Mouse (Mus musculus) hindbrain, embryonic 14.5 days (tissue): Measurements from ENCODE around the gene Brox. TPM values are rescaled to one million over a fixed set of nuclear protein-coding genes. Genes with fewer than 3 reads are reported as not detected.
"Not testable (repeated sequence)": the region's sequence is repeated elsewhere in the genome, so short reads cannot be mapped to it uniquely, and the experiment has no call there.

ENCODE experiments used
- ATAC-seq: fragments of 200-750 bp; cut with Nextera tagmentation; 2 replicates; pipeline ENCODE4 v1.8.0; 2017; ENCODE audit warnings: moderate number of reproducible peaks, mild to moderate bottlenecking, moderate TSS enrichment, moderate library complexity; ENCODE audit not compliant: low FRiP score
- DNase-seq: peaks from one replicate; pipeline ENCODE4 v3.0.0-alpha.2; 2015; ENCODE audit warnings: low spot score
- H3K27ac ChIP-seq: fragments of 300-500 bp; sonication (generic); 2 replicates; pipeline ENCODE4 v1.5.1; 2014; ENCODE audit warnings: mild to moderate bottlenecking, moderate library complexity
- H3K27me3 ChIP-seq: fragments of 300-500 bp; sonication (generic); 2 replicates; pipeline ENCODE4 v1.6.1; 2014; ENCODE audit warnings: mild to moderate bottlenecking, low read length, mixed read lengths; ENCODE audit not compliant: control insufficient read depth, insufficient read depth
- H3K36me3 ChIP-seq: fragments of 300-500 bp; sonication (generic); replicated peaks from 2 replicates; pipeline ENCODE4 v1.6.1; 2014; ENCODE audit not compliant: control insufficient read depth, insufficient read depth
- H3K4me1 ChIP-seq: fragments of 300-500 bp; sonication (generic); replicated peaks from 2 replicates; pipeline ENCODE4 v1.6.1; 2014; ENCODE audit warnings: antibody characterized with exemption, low read length, mixed read lengths; ENCODE audit not compliant: control insufficient read depth, insufficient read depth
- H3K4me2 ChIP-seq: fragments of 300-500 bp; sonication (generic); replicated peaks from 2 replicates; pipeline ENCODE4 v1.6.1; 2014; ENCODE audit warnings: mild to moderate bottlenecking, moderate library complexity
- H3K4me3 ChIP-seq: fragments of 300-500 bp; sonication (generic); replicated peaks from 2 replicates; pipeline ENCODE4 v1.5.1; 2014; ENCODE audit warnings: mild to moderate bottlenecking, low read length
- H3K9ac ChIP-seq: fragments of 300-500 bp; sonication (generic); 2 replicates; pipeline ENCODE4 v1.6.1; 2014
- H3K9me3 ChIP-seq: fragments of 300-500 bp; sonication (generic); 2 replicates; pipeline ENCODE4 v1.6.1; 2016; ENCODE audit warnings: low read length; ENCODE audit not compliant: control insufficient read depth
- WGBS: fragments of 180-500 bp; shearing (Covaris S2); extraction: QIAGEN DNeasy Blood & Tissue Kit; methylation state at CpG from one replicate; pipeline ENCODE4 v1.1.7; 2014; 5-methylcytosine and 5-hydroxymethylcytosine counted together
- polyA plus RNA-seq: library from polyadenylated mRNA; unstranded; fragments of >200 nt; fragmentation: Nextera tagmentation; extraction: Ambion mirVana; gene quantifications from 2 replicates; pipeline ENCODE4 v1.2.1, GENCODE M21; 2014

Gene Brox
- polyA plus RNA-seq: 115 and 125 TPM in 2 replicates

- under 1% methylated on average over 39 of the region's 39 CpGs for WGBS
- ATAC-seq: peak; percentile 92
These were observed at the start of gene Brox for GRCm38 (mm10) chr1:183296877-183297383. TSS of gene Brox (minus strand) at chr1:183297269.

DNA sequence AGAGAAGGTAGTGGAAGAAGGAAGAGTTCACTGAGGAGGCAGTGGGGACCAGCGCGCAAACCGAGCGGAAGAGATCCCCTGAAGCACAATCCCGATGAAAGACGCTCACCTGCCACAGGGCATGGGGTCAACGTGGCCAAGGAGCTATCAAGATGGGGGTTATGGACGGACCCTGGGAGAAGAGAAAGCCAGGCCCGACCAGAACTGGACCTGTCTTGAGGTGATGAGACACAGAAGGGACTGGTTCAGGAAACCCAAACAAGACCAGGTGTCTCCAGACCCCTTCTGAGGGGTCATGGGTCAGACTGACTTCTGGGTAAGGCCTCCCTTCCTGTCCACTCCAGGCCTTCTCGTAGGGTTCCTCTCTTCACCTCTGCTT, 48.7 kb upstream of the Brox start:
- peaks cover 17% of the 10 kb centered on the region; the same call in 1 of the 2 replicates for H3K4me1 ChIP-seq
- peak overlapping the region; percentile 91 for H3K4me2 ChIP-seq
- ATAC-seq: no peak; the same call in 1 of the 2 replicates

More at GRCm38 (mm10) chr1:183296877-183297383, at the start of gene Brox:
- Histone ChIP-seq H3K4me2 (peak within 1 kb of the TSS; percentile 56), H3K9me3 (no peaks in the 10 kb centered on the region), H3K4me1 (no peaks in the 10 kb centered on the region), H3K36me3 (peaks cover 20% of the 10 kb centered on the region), H3K27ac (peak within 1 kb of the TSS; percentile 79), H3K27me3 (no peaks in the 10 kb centered on the region), H3K9ac (peak within 1 kb of the TSS; percentile 59), H3K4me3 (peak within 1 kb of the TSS; percentile 47)
- DNase-seq: peak; percentile 88

GRCm38 (mm10) chr1:183344886-183345816, 48.1 kb upstream of the Brox start:
- under 1% methylated on average over 72 of the region's 72 CpGs for WGBS
- DNase-seq (peak; percentile 91), ATAC-seq (peak; percentile 98)
- Histone ChIP-seq H3K9ac (peak overlapping the region; percentile 96), H3K36me3 (peaks cover 46% of the 10 kb centered on the region), H3K4me2 (peak overlapping the region; percentile 91), H3K4me1 (peaks cover 17% of the 10 kb centered on the region; the same call in 1 of the 2 replicates), H3K4me3 (peak overlapping the region; percentile 100), H3K27me3 (no peaks in the 10 kb centered on the region), H3K9me3 (no peaks in the 10 kb centered on the region), H3K27ac (peak overlapping the region; percentile 75)

More for the DNA sequence above, 48.7 kb upstream of the Brox start:
- Histone ChIP-seq H3K9ac (peak overlapping the region; percentile 96), H3K36me3 (peaks cover 44% of the 10 kb centered on the region), H3K9me3 (no peaks in the 10 kb centered on the region), H3K27ac (peak overlapping the region; percentile 75), H3K27me3 (no peaks in the 10 kb centered on the region), H3K4me3 (peak overlapping the region; percentile 100)
- WGBS: 9% methylated on average over 10 of the region's 10 CpGs
- no peak for DNase-seq

GRCm38 (mm10) chr1:183342902-183343301, 45.8 kb upstream of the Brox start:
- H3K36me3 ChIP-seq: peaks cover 51% of the 10 kb centered on the region
- not testable (repeated sequence) for H3K9ac ChIP-seq, ATAC-seq, H3K9me3 ChIP-seq, H3K4me3 ChIP-seq, H3K27ac ChIP-seq, H3K27me3 ChIP-seq, H3K4me2 ChIP-seq, DNase-seq
- WGBS: 100% methylated on average over 1 of the region's 1 CpGs
- peaks cover 17% of the 10 kb centered on the region; the same call in 1 of the 2 replicates for H3K4me1 ChIP-seq

DNA sequence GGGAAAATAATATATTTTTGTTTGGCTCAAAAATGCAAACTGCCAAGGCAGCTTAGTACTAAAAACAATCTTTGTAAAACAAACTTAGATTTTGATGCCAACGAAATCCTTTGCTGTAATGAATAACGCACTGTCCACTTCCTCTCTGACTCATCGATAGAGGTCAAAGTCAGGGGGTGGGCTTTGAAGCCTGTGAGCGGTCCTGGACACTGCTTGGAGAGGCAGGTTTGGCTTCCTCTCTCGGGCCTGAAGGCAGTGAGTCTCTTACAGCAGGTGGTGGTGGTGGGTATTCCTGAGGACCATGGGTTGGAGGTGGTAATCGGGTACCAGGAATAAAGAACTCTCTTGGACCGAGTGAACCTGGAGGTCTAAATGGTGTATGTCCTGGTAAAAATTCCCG, 30.1 kb upstream of the Brox start:
- Histone ChIP-seq H3K27ac (no peak overlapping the region), H3K4me2 (no peak overlapping the region), H3K4me1 (no peaks in the 10 kb centered on the region), H3K4me3 (no peak overlapping the region), H3K9ac (no peak overlapping the region), H3K27me3 (no peaks in the 10 kb centered on the region), H3K9me3 (0 out of 2 replicates have a peak, but pooled peaks cover 4% of the 10 kb centered on the region), H3K36me3 (peaks cover 95% of the 10 kb centered on the region)
- 95% methylated on average over 8 of the region's 8 CpGs for WGBS
- no peak for DNase-seq
- no peak for ATAC-seq

GRCm38 (mm10) chr1:183324433-183324832, 27.4 kb upstream of the Brox start:
- H3K27ac ChIP-seq: no peak overlapping the region
- WGBS: 98% methylated on average over 6 of the region's 6 CpGs
- peaks cover 91% of the 10 kb centered on the region for H3K36me3 ChIP-seq
- H3K4me3 ChIP-seq: no peak overlapping the region
- no peak overlapping the region for H3K4me2 ChIP-seq
- no peaks in the 10 kb centered on the region for H3K27me3 ChIP-seq
- no peak overlapping the region for H3K9ac ChIP-seq
- H3K9me3 ChIP-seq: 0 out of 2 replicates have a peak, but pooled peaks cover 4% of the 10 kb centered on the region
- no peak for ATAC-seq
- DNase-seq: no peak
- H3K4me1 ChIP-seq: no peaks in the 10 kb centered on the region

DNA sequence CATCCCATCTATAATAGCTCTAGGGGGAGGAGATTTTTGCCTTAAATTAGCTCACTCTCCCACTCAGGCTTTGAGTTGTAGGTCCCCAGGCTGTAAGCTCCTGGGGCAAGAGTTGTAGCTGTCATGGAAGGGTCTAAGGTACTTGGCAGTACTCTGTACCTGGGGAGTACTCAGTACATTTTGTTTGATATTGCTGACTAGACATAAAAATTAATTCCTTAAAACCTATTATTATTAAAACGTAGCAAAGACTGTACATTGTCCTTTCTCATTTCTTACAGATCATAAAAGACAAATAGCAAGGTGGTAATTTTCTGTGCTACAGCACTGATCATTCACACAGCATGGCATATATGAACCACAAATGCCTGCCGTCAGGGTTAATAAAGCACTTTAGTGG, 26.9 kb upstream of the Brox start:
- no peak overlapping the region for H3K4me3 ChIP-seq
- ATAC-seq (no peak), DNase-seq (no peak)
- no peak overlapping the region for H3K4me2 ChIP-seq
- WGBS: 100% methylated on average over 2 of the region's 2 CpGs
- H3K36me3 ChIP-seq: peaks cover 91% of the 10 kb centered on the region
- no peaks in the 10 kb centered on the region for H3K27me3 ChIP-seq
- H3K4me1 ChIP-seq: no peaks in the 10 kb centered on the region
- 0 out of 2 replicates have a peak, but pooled peaks cover 4% of the 10 kb centered on the region for H3K9me3 ChIP-seq
- H3K27ac ChIP-seq: no peak overlapping the region
- H3K9ac ChIP-seq: no peak overlapping the region

DNA sequence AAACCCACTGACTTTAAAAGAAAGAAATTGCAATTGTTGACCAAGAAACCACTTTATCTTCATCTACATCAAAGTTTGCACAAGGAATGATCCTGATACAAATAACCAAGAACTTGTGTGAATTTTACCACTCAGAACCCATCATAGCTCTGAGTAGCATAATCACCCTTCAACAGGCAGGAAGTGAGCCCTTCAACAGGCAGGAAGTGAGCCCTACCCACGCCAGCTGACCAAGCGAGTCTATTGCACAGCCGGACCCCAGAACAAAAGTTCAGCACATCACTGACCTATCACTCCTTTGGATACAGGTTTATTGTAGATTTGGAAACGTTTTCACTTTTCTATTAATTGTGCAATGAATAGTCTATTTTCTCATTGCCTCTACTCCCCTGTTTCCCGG, 25.4 kb upstream of the Brox start:
- 94% methylated on average over 5 of the region's 5 CpGs for WGBS
- H3K36me3 ChIP-seq: peaks cover 87% of the 10 kb centered on the region
- not testable (repeated sequence) for H3K27ac ChIP-seq

DNA sequence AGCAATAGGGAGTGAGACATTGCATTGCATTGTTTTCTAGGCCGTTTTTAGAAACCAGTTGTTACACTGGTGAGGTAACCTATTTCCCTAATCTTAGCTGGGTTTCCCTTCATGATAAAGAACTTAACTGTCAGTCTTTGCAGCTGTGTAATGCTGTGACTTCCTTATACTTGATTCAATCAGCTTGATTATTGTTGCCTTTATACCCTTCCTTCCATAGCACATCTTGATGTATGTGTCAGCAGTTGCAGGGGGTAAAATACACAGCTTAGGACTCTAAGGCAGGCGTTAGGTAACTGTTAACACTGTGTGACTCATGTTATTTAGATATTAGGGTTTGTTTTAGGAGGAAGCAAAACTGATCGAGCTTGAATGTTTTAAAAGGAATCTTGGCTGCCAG, 23.6 kb upstream of the Brox start:
- H3K4me2 ChIP-seq: no peak overlapping the region
- no peaks in the 10 kb centered on the region for H3K4me1 ChIP-seq
- peaks cover 88% of the 10 kb centered on the region for H3K36me3 ChIP-seq
- no peak overlapping the region for H3K4me3 ChIP-seq
- H3K9me3 ChIP-seq: 0 out of 2 replicates have a peak, but pooled peaks cover 4% of the 10 kb centered on the region
- no peak overlapping the region for H3K9ac ChIP-seq
- no peak for ATAC-seq
- H3K27ac ChIP-seq: no peak overlapping the region
- DNase-seq: no peak
- 89% methylated on average over 3 of the region's 3 CpGs for WGBS
- H3K27me3 ChIP-seq: no peaks in the 10 kb centered on the region

More for the DNA sequence above, 25.4 kb upstream of the Brox start:
- H3K4me3 ChIP-seq, H3K9me3 ChIP-seq, H3K4me2 ChIP-seq, ATAC-seq, H3K4me1 ChIP-seq, DNase-seq, H3K9ac ChIP-seq, H3K27me3 ChIP-seq: not testable (repeated sequence)
